In the genomic region with DNA sequence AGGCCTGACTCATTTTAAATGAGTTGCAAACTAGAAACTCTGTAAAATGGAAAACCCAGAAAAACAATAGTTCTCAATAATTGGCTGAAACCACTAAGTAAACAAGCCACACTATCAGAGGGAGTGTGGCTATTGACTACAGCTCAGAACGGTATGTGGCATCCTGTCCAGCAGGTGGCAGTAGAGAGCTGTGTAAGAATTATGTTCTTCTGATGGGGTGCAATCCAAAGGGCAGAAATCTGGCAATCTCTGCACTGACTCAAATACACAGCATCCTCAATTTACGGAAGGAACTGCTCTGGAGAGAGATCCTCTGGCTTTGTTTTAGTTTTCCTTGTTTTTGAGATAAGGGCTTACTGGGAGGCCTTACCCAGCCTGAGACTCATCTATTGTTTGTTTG, we compare ENCODE assay signal across 9 mouse cellular contexts. TPM values are rescaled to one million over a fixed set of nuclear protein-coding genes. Genes with fewer than 3 reads are reported as not detected.
A peak's percentile ranks its signal among the peaks of the same experiment; 100 is the strongest.
DNase-seq lines count a peak whose midpoint lies in the region; ATAC-seq lines count a peak whose summit lies in the region.
"Had no signal": no experiment of that assay in that cellular context is flagged by ENCODE, and none has a peak within 500 bp of the region (broad histone marks: within the 10 kb centered on the region; RNA-seq: fewer than 3 reads in every experiment).

No protein-coding gene starts in this region.

- 5% methylated on average over 2 of the region's 2 CpGs for WGBS in embryonic facial prominence, embryonic 12.5 days
- 5% methylated on average over 2 of the region's 2 CpGs for WGBS in heart, embryonic 12.5 days

- H3K9ac ChIP-seq in embryonic facial prominence, embryonic 12.5 days = no peak overlapping the region
- H3K9ac ChIP-seq in heart, embryonic 12.5 days = no peak overlapping the region
- H3K9ac ChIP-seq: limb, embryonic 15.5 days had no signal

- H3K4me3 ChIP-seq in embryonic facial prominence, embryonic 12.5 days = no peak overlapping the region
- no peak overlapping the region for H3K4me3 ChIP-seq in heart, embryonic 12.5 days
- H3K4me3 ChIP-seq: limb, embryonic 15.5 days had no signal

- no peak overlapping the region for H3K4me2 ChIP-seq in embryonic facial prominence, embryonic 12.5 days (replicated peaks)
- H3K4me2 ChIP-seq in heart, embryonic 12.5 days = no peak overlapping the region
- H3K4me2 ChIP-seq: limb, embryonic 15.5 days had no signal

- no peaks in the 10 kb centered on the region for H3K36me3 ChIP-seq in embryonic facial prominence, embryonic 12.5 days
- H3K36me3 ChIP-seq in heart, embryonic 12.5 days = no peaks in the 10 kb centered on the region
- H3K36me3 ChIP-seq: limb, embryonic 15.5 days had no signal

- peak; percentile 77 for ATAC-seq in CD4-positive, CD25-positive, alpha-beta regulatory T cell, adult 4 months
- ATAC-seq in embryonic facial prominence, embryonic 12.5 days (ENCODE audit: insufficient number of reproducible peaks, insufficient read depth, low FRiP score, low TSS enrichment) = 0 out of 2 replicates have a peak, but pooled peaks have one; percentile 66
- ATAC-seq in heart, embryonic 12.5 days (ENCODE audit: insufficient number of reproducible peaks, low FRiP score) = 0 out of 2 replicates have a peak, but pooled peaks have one; percentile 59

- peak; percentile 60 to 73 for DNase-seq in adrenal gland, postnatal 4 days (ENCODE audit: low spot score in 2 of 2)
- peak; percentile 87 to 96 for DNase-seq in kidney, postnatal 25 days
- DNase-seq in lung, adult 18-20 months = peak; percentile 84 to 90
- peak; percentile 69 for DNase-seq in ovary, postnatal 10 days (ENCODE audit: low spot score)
- DNase-seq in thymus, postnatal 10 days (ENCODE audit: low spot score in 2 of 2) = peak; percentile 68 to 89

- no peak overlapping the region for H3K27ac ChIP-seq in embryonic facial prominence, embryonic 12.5 days
- no peak overlapping the region for H3K27ac ChIP-seq in heart, embryonic 12.5 days (ENCODE audit: poor library complexity, severe bottlenecking)
- H3K27ac ChIP-seq: limb, embryonic 15.5 days had no signal

- no peaks in the 10 kb centered on the region for H3K27me3 ChIP-seq in embryonic facial prominence, embryonic 12.5 days
- H3K27me3 ChIP-seq in heart, embryonic 12.5 days (replicated peaks) = 0 out of 2 replicates have a peak, but pooled peaks cover 4% of the 10 kb centered on the region
- H3K27me3 ChIP-seq: limb, embryonic 15.5 days had no signal

- H3K9me3 ChIP-seq in embryonic facial prominence, embryonic 12.5 days = no peaks in the 10 kb centered on the region
- no peaks in the 10 kb centered on the region for H3K9me3 ChIP-seq in heart, embryonic 12.5 days (replicated peaks)
- H3K9me3 ChIP-seq: limb, embryonic 15.5 days had no signal

- no peaks in the 10 kb centered on the region for H3K4me1 ChIP-seq in embryonic facial prominence, embryonic 12.5 days
- no peaks in the 10 kb centered on the region for H3K4me1 ChIP-seq in heart, embryonic 12.5 days (replicated peaks)
- H3K4me1 ChIP-seq: limb, embryonic 15.5 days had no signal

RNA-seq across cellular contexts. Expression of a gene that starts 15.9 kb away (rescaled TPM):
- polyA plus RNA-seq in CD4-positive, CD25-positive, alpha-beta regulatory T cell, adult 4 months (2017; shearing (Covaris generic)) = under 1 TPM; 0.34 to 0.65 TPM
- total RNA-seq in adrenal gland, postnatal 4 days (2021) = 1 to 10 TPM; 1.2 to 1.8 TPM
- polyA plus RNA-seq in embryonic facial prominence, embryonic 12.5 days (2016; fragmentation: Nextera tagmentation; extraction: Ambion mirVana) = 0.50 and 0.51 TPM in 2 replicates
- polyA plus RNA-seq in heart, embryonic 12.5 days (2016; fragmentation: Nextera tagmentation; extraction: Ambion mirVana) = 0.87 and 1.5 TPM in 2 replicates

RNA-seq across cellular contexts. Expression of a gene that starts 59.2 kb away (rescaled TPM):
- polyA plus RNA-seq in CD4-positive, CD25-positive, alpha-beta regulatory T cell, adult 4 months (2017; shearing (Covaris generic)) = 1 to 10 TPM; 1.4 TPM
- total RNA-seq in adrenal gland, postnatal 4 days (2021) = 1 to 10 TPM; 6.6 to 6.7 TPM
- 11.3 and 12.4 TPM in 2 replicates for polyA plus RNA-seq in embryonic facial prominence, embryonic 12.5 days (2016; fragmentation: Nextera tagmentation; extraction: Ambion mirVana)
- polyA plus RNA-seq in heart, embryonic 12.5 days (2016; fragmentation: Nextera tagmentation; extraction: Ambion mirVana) = 6.9 and 7.4 TPM in 2 replicates
